Mouse (Mus musculus) forebrain, postnatal 0 days (tissue): ENCODE measurements around the gene Glb1l. TPM values are rescaled to one million over a fixed set of nuclear protein-coding genes. Genes with fewer than 3 reads are reported as not detected.
A peak's percentile ranks its signal among the peaks of the same experiment; 100 is the strongest.

Experiments
- ATAC-seq: fragments of 200-750 bp; cut with Nextera tagmentation; 2 replicates; pipeline ENCODE4 v1.8.0; 2017; ENCODE audit warnings: mild to moderate bottlenecking, moderate library complexity
- DNase-seq: peaks from one replicate; pipeline ENCODE4 v3.0.0-alpha.2; 2015
- H3K27ac ChIP-seq: fragments of 300-500 bp; sonication (generic); 2 replicates; pipeline ENCODE4 v1.5.1; 2014; ENCODE audit warnings: low read depth, mild to moderate bottlenecking, antibody characterized with exemption, low read length, moderate library complexity, mixed read lengths
- H3K27me3 ChIP-seq: fragments of 300-500 bp; sonication (generic); 2 replicates; pipeline ENCODE4 v1.6.1; 2014; ENCODE audit warnings: mild to moderate bottlenecking, low read length, mixed read lengths; ENCODE audit not compliant: insufficient read depth
- H3K36me3 ChIP-seq: fragments of 300-500 bp; sonication (generic); 2 replicates; pipeline ENCODE4 v1.6.1; 2014; ENCODE audit warnings: mild to moderate bottlenecking, moderate library complexity; ENCODE audit not compliant: insufficient read depth
- H3K4me1 ChIP-seq: fragments of 300-500 bp; sonication (generic); 2 replicates; pipeline ENCODE4 v1.6.1; 2014; ENCODE audit warnings: antibody characterized with exemption; ENCODE audit not compliant: insufficient read depth
- H3K4me2 ChIP-seq: fragments of 300-500 bp; sonication (generic); 2 replicates; pipeline ENCODE4 v1.6.1; 2014; ENCODE audit warnings: low read depth, mild to moderate bottlenecking, moderate library complexity
- H3K4me3 ChIP-seq: fragments of 300-500 bp; sonication (generic); 2 replicates; pipeline ENCODE4 v1.5.1; 2014; ENCODE audit warnings: low read depth, low read length, mixed read lengths
- H3K9ac ChIP-seq: fragments of 300-500 bp; sonication (generic); 2 replicates; pipeline ENCODE4 v1.6.1; 2014; ENCODE audit warnings: mild to moderate bottlenecking
- H3K9me3 ChIP-seq: fragments of 300-500 bp; sonication (generic); 2 replicates; pipeline ENCODE4 v1.6.1; 2016; ENCODE audit warnings: low read length
- CTCF ChIP-seq: sonication (generic); IDR thresholded peaks from 2 replicates; pipeline ENCODE4 v1.5.1; 2016; ENCODE audit warnings: antibody characterized with exemption, control low read depth, low read depth
- WGBS: fragments of 180-500 bp; shearing (Covaris S2); extraction: QIAGEN DNeasy Blood & Tissue Kit; methylation state at CpG from one replicate; pipeline ENCODE4 v1.1.7; 2014; 5-methylcytosine and 5-hydroxymethylcytosine counted together
- polyA plus RNA-seq: library from polyadenylated mRNA; unstranded; fragments of >200 nt; fragmentation: Nextera tagmentation; extraction: Ambion mirVana; gene quantifications from 2 replicates; pipeline ENCODE4 v1.2.1, GENCODE M21; 2015
- total RNA-seq: library from RNA; depleted of rRNA; stranded (reverse); fragments of >200 nt; gene quantifications from 2 replicates; pipeline ENCODE4 v1.2.3, GENCODE M21; 2014

Gene Glb1l
- total and polyA plus RNA-seq, 2 experiments from 2014 or later: 12.4 to 15.0 TPM

- Histone ChIP-seq H3K4me2 (no peak overlapping the region), H3K27me3 (peaks cover 20% of the 10 kb centered on the region), H3K4me1 (peaks cover 4% of the 10 kb centered on the region), H3K9ac (no peak overlapping the region), H3K9me3 (no peaks in the 10 kb centered on the region), H3K27ac (no peak overlapping the region), H3K36me3 (no peaks in the 10 kb centered on the region), H3K4me3 (no peak overlapping the region)
- no peak for ATAC-seq
- no peak for DNase-seq
- no peak for TF ChIP-seq CTCF
- 82% methylated on average over 3 of the region's 3 CpGs for WGBS
Observed at GRCm38 (mm10) chr1:75221538-75221937, 10.9 kb upstream of the Glb1l start.

GRCm38 (mm10) chr1:75219531-75219930, 8.9 kb upstream of the Glb1l start, which contains the start of gene Tuba4a:
Tuba4a (minus strand) TSS chr1:75219865.
- WGBS: under 1% methylated on average over 34 of the region's 34 CpGs
- Histone ChIP-seq H3K4me1 (peaks cover 4% of the 10 kb centered on the region), H3K27ac (no peak within 1 kb of the TSS), H3K9me3 (no peaks in the 10 kb centered on the region), H3K36me3 (peaks cover 14% of the 10 kb centered on the region), H3K4me2 (peak within 1 kb of the TSS; percentile 98), H3K27me3 (peaks cover 20% of the 10 kb centered on the region), H3K9ac (peak within 1 kb of the TSS; percentile 64), H3K4me3 (peak within 1 kb of the TSS; percentile 56)
- no peak; the same call in 1 of the 2 replicates for TF ChIP-seq CTCF
- DNase-seq (no peak), ATAC-seq (peak; percentile 42)

GRCm38 (mm10) chr1:75219078-75219477, 8.5 kb upstream of the Glb1l start:
- peak; percentile 52 for TF ChIP-seq CTCF
- peak overlapping the region; percentile 64 for H3K9ac ChIP-seq
- under 1% methylated on average over 24 of the region's 24 CpGs for WGBS
- peaks cover 18% of the 10 kb centered on the region for H3K36me3 ChIP-seq
- H3K4me3 ChIP-seq: peak overlapping the region; percentile 56
- H3K4me2 ChIP-seq: peak overlapping the region; percentile 98
- ATAC-seq (peak; percentile 94), DNase-seq (peak; percentile 89)
- no peak overlapping the region for H3K27ac ChIP-seq
- peaks cover 20% of the 10 kb centered on the region for H3K27me3 ChIP-seq
- peaks cover 4% of the 10 kb centered on the region for H3K4me1 ChIP-seq
- H3K9me3 ChIP-seq: no peaks in the 10 kb centered on the region

DNA sequence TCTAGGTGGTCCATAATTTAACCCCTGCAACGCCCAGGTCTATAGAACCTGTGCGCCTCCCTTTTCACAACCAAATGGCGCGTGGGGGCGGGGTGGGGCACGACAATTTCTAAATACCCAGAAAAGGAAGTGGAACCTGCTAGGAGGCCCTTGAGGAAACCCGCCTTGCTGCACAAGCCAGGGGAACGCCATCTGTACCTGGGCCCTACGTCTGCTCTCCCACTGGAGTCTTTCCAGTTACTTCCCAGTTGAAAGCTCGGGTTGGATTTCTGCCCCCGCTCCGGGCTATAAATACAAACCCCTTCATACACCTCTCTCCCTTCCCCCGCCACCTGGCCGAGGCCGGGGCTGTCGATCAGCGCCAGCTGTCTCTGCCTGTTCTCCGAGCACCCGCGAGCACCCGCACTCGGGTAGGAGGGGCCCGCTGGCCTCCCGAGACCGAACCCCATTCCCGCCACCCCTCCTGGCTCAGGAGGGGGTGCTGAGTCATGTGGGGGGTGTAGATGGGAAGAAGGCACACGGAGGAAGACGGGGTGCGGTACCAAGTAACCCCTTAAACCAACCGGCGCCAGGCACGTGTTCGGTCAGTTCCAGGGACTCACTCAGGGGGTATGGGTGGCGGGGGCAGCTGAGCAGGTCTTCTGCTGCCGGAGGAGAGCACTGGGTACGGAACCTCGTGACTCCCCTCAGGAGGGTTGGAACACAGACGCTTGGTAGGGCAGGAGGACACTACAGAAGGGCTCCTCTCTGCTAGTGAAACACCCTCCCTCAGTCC, 7.8 kb upstream of the Glb1l start:
- peak; percentile 46 for DNase-seq
- Histone ChIP-seq H3K4me3 (peak overlapping the region; percentile 56), H3K9me3 (no peaks in the 10 kb centered on the region), H3K4me1 (peaks cover 4% of the 10 kb centered on the region), H3K27ac (no peak overlapping the region), H3K4me2 (peak overlapping the region; percentile 98), H3K27me3 (peaks cover 20% of the 10 kb centered on the region), H3K9ac (peak overlapping the region; percentile 64), H3K36me3 (peaks cover 25% of the 10 kb centered on the region)
- no peak for TF ChIP-seq CTCF
- peak; percentile 19 for ATAC-seq
- 3% methylated on average over 38 of the region's 38 CpGs for WGBS

- peaks cover 30% of the 10 kb centered on the region for H3K36me3 ChIP-seq
- H3K27ac ChIP-seq: no peak overlapping the region
- H3K4me2 ChIP-seq: peak overlapping the region; percentile 98
- no peaks in the 10 kb centered on the region for H3K9me3 ChIP-seq
- ATAC-seq (no peak), DNase-seq (no peak)
- H3K4me1 ChIP-seq: peaks cover 4% of the 10 kb centered on the region
- TF ChIP-seq CTCF: no peak
- peak overlapping the region; percentile 64; the same call in 1 of the 2 replicates for H3K9ac ChIP-seq
- WGBS: 9% methylated on average over 6 of the region's 6 CpGs
- H3K4me3 ChIP-seq: peak overlapping the region; percentile 56
- peaks cover 20% of the 10 kb centered on the region for H3K27me3 ChIP-seq
Observed at GRCm38 (mm10) chr1:75217893-75218226, 7.2 kb upstream of the Glb1l start.

DNA sequence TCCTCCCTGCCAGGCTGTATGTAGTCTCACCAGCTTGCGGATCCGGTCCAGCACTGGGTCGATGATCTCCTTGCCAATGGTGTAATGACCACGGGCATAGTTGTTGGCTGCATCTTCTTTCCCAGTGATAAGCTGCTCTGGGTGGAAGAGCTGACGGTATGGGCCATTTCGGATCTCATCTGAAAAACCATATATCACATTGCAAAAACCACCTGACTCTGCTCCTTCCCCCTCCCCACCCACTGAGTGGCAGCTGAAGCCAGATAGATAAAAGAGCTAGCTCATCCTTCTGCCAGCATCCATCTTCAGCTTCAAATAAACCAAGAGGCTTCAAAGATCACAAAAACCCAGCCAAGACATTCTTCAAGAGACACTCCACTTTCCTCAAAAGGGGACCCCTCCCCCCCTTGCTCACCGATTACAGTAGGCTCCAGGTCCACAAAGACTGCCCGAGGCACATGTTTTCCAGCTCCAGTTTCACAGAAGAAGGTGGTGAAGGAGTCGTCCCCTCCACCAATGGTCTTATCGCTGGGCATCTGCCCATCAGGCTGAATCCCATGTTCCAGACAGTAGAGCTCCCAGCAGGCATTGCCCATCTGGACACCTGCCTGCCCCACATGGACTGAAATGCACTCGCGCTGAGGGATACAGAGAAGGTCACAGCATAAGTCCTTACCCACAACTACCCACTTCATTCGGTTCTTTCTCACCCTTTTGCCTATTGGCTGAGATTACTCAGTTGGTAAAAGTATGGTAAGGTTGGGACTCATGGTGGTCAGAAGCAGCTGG, 6.4 kb upstream of the Glb1l start:
- no peaks in the 10 kb centered on the region for H3K9me3 ChIP-seq
- H3K36me3 ChIP-seq: peaks cover 36% of the 10 kb centered on the region
- no peak overlapping the region for H3K4me3 ChIP-seq
- H3K4me2 ChIP-seq: no peak overlapping the region
- H3K9ac ChIP-seq: no peak overlapping the region
- DNase-seq (no peak), ATAC-seq (no peak)
- no peak for TF ChIP-seq CTCF
- peaks cover 5% of the 10 kb centered on the region for H3K4me1 ChIP-seq
- 82% methylated on average over 13 of the region's 13 CpGs for WGBS
- peaks cover 20% of the 10 kb centered on the region for H3K27me3 ChIP-seq
- no peak overlapping the region for H3K27ac ChIP-seq

DNA sequence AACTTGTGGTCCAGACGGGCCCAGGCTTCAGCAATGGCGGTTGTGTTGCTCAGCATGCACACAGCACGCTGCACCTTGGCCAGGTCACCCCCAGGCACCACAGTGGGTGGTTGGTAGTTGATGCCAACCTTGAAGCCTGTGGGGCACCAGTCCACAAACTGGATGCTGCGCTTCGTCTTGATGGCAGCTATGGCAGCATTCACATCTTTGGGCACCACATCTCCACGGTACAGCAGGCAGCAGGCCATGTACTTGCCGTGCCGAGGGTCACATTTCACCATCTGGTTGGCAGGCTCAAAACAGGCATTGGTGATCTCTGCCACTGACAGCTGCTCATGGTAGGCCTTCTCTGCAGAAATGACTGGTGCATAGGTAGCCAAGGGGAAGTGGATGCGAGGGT, 5.2 kb upstream of the Glb1l start:
- Histone ChIP-seq H3K4me1 (peaks cover 13% of the 10 kb centered on the region), H3K4me3 (no peak overlapping the region), H3K4me2 (no peak overlapping the region), H3K36me3 (peaks cover 38% of the 10 kb centered on the region), H3K27ac (no peak overlapping the region), H3K9ac (no peak overlapping the region), H3K27me3 (peaks cover 12% of the 10 kb centered on the region), H3K9me3 (no peaks in the 10 kb centered on the region)
- TF ChIP-seq CTCF: no peak
- ATAC-seq (no peak), DNase-seq (no peak)
- WGBS: 90% methylated on average over 9 of the region's 9 CpGs
